Mouse (Mus musculus) heart, adult 2 months (tissue): ENCODE measurements around the gene 4930402F06Rik.

ENCODE experiments used
- CTCF ChIP-seq: fragments of 200-600 bp; IDR thresholded peaks from 2 replicates; pipeline ENCODE4 v1.8.1; 2022; ENCODE audit warnings: antibody characterized with exemption, mild to moderate bottlenecking, moderate library complexity
- EP300 ChIP-seq: fragments of 200-500 bp; IDR thresholded peaks from 2 replicates; pipeline ENCODE4 v1.6.1; 2011; ENCODE audit warnings: low read depth, low read length, control low read depth; ENCODE audit not compliant: insufficient read depth
- POLR2A ChIP-seq: fragments of 200-500 bp; IDR thresholded peaks from 2 replicates; pipeline ENCODE4 v1.6.1; 2011; ENCODE audit warnings: mild to moderate bottlenecking, low read depth, low read length, control low read depth; ENCODE audit not compliant: insufficient read depth

DNA sequence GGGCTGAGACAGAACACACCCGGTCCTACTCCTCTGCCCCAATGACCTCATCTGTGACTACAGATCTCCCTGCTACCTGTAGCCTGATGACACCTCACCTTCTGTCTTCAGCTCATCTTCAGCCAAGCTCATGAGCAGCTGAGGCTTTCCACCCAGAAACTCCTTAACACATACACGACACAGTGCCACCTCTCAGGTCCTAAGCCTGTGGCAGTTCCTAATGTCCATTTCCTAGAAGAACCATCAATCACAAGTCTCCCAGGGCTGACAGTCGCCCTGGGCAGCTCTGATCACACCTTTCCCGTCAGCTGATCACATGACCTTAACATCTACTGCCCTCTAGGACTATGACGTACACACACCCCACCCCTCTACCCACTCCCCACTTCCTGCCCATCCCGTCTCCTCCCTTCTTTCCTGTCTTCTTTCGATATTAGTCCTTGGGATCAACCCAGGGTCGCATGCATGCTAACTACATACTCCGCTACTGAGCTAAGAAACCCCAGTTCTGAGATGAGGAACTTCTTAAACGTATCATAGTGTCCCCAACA lies 14.7 kb upstream of the 4930402F06Rik start:
- TF ChIP-seq CTCF (no peak), POLR2A (no peak), EP300 (no peak)
